Mouse (Mus musculus): Measurements from ENCODE around the gene Dkk2.
"Not testable (repeated sequence)": the region's sequence is repeated elsewhere in the genome, so short reads cannot be mapped to it uniquely, and the experiment has no call there.

Dkk2 gene

GRCm38 (mm10) chr3:132085112-132085822, at the start of gene Dkk2:
Gene Dkk2 (plus strand): TSS chr3:132085292.
- DNase-seq: peak; percentile 17

GRCm38 (mm10) chr3:132036704-132037103, 48.4 kb upstream of the Dkk2 start:
- no peak for DNase-seq

GRCm38 (mm10) chr3:132037670-132038069, 47.4 kb upstream of the Dkk2 start:
- DNase-seq: no peak

- DNase-seq: no peak
These were observed 45.0 kb upstream of the Dkk2 start for GRCm38 (mm10) chr3:132040066-132040465.

- no peak for DNase-seq
These were observed 34.1 kb upstream of the Dkk2 start for GRCm38 (mm10) chr3:132050884-132051457.

GRCm38 (mm10) chr3:132062816-132063215, 22.3 kb upstream of the Dkk2 start:
- DNase-seq: not testable (repeated sequence)

GRCm38 (mm10) chr3:132063374-132063773, 21.7 kb upstream of the Dkk2 start:
- DNase-seq: no peak

GRCm38 (mm10) chr3:132063966-132064365, 21.1 kb upstream of the Dkk2 start:
- DNase-seq: no peak

- no peak for DNase-seq
These were observed 20.2 kb upstream of the Dkk2 start for GRCm38 (mm10) chr3:132064920-132065319.

- DNase-seq: no peak
These were observed 14.1 kb upstream of the Dkk2 start for GRCm38 (mm10) chr3:132070949-132071348.

- DNase-seq: peak; percentile 64
These were observed 1.1 kb upstream of the Dkk2 start for GRCm38 (mm10) chr3:132084018-132084417.

GRCm38 (mm10) chr3:132084680-132085079, 412 bp upstream of the Dkk2 start:
- no peak for DNase-seq

- no peak for DNase-seq
These were observed 795 bp downstream of the Dkk2 start for GRCm38 (mm10) chr3:132085823-132086350.

- no peak for DNase-seq
These were observed 1.4 kb downstream of the Dkk2 start for GRCm38 (mm10) chr3:132086461-132086860.

- DNase-seq: peak; percentile 23
These were observed 2.0 kb downstream of the Dkk2 start for GRCm38 (mm10) chr3:132087011-132087486.

GRCm38 (mm10) chr3:132092983-132093382, 7.9 kb downstream of the Dkk2 start:
- DNase-seq: no peak

- DNase-seq: no peak
These were observed 11.2 kb downstream of the Dkk2 start for GRCm38 (mm10) chr3:132096296-132096695.

GRCm38 (mm10) chr3:132100746-132101145, 15.7 kb downstream of the Dkk2 start:
- DNase-seq: no peak

GRCm38 (mm10) chr3:132103020-132103419, 17.9 kb downstream of the Dkk2 start:
- no peak for DNase-seq

- no peak for DNase-seq
These were observed 18.4 kb downstream of the Dkk2 start for GRCm38 (mm10) chr3:132103454-132103853.

- DNase-seq: no peak
These were observed 30.9 kb downstream of the Dkk2 start for GRCm38 (mm10) chr3:132115772-132116511.

GRCm38 (mm10) chr3:132121344-132121743, 36.3 kb downstream of the Dkk2 start:
- no peak for DNase-seq

GRCm38 (mm10) chr3:132122581-132122980, 37.5 kb downstream of the Dkk2 start:
- no peak for DNase-seq
